Mouse (Mus musculus): ENCODE measurements around the gene Acin1. TPM values are rescaled to one million over a fixed set of nuclear protein-coding genes. Genes with fewer than 3 reads are reported as not detected.
A peak's percentile ranks its signal among the peaks of the same experiment; 100 is the strongest.

The Acin1 gene
- polyA plus RNA-seq, 1 experiment = 107 TPM

DNA sequence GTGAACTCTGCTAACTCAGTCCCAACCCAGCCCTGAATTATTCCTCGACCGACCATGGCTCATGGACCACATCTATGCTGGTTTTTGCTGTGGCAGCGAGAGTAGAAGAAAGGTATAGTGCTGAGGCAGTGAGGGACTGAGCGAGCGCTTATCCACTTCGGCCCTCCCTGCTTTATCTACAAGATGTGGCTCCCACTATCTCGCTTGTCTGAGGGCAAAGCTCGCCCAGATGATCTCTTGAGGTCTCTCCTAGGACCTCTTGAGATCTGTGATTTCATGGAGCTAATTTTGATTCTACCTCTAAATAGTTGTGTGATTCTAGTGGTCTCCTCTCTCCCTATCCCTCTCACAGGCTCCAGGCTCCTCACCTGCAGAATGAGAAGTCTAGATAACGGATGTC is 22.3 kb upstream of the Acin1 start:
- Histone ChIP-seq H3K36me3 (ENCODE audit: control insufficient read depth, insufficient read depth) (no peaks in the 10 kb centered on the region), H3K79me2 (ENCODE audit: control insufficient read depth, insufficient read depth) (no peaks in the 10 kb centered on the region), H3K4me3 (ENCODE audit: insufficient read depth, poor library complexity, severe bottlenecking) (no peak overlapping the region), H3ac (ENCODE audit: control insufficient read depth, insufficient read length, low read depth) (no peak overlapping the region), H3K27me3 (ENCODE audit: control insufficient read depth, insufficient read depth, insufficient read length) (peaks cover 67% of the 10 kb centered on the region), H3K79me3 (ENCODE audit: low read depth) (no peaks in the 10 kb centered on the region)
- no peak for TF ChIP-seq MAX (IDR thresholded peaks at IDR 0.05)
- TF ChIP-seq CTCF (IDR thresholded peaks at IDR 0.05; ENCODE audit: control insufficient read depth, insufficient read depth, insufficient read length) = no peak
- no peak for TF ChIP-seq USF1 (IDR thresholded peaks at IDR 0.05; ENCODE audit: low read depth)
- TF ChIP-seq FOSL1 (IDR thresholded peaks at IDR 0.05; ENCODE audit: insufficient read depth, low read length, poor library complexity, severe bottlenecking) = no peak
- no peak for TF ChIP-seq CEBPB (IDR thresholded peaks at IDR 0.05; ENCODE audit: low read depth)
- no peak for TF ChIP-seq MYOD1 (IDR thresholded peaks at IDR 0.05; ENCODE audit: control insufficient read depth, insufficient read length, low read depth)
- TF ChIP-seq MYOG (IDR thresholded peaks at IDR 0.05; ENCODE audit: control insufficient read depth, extremely low read depth, insufficient read length) = no peak

DNA sequence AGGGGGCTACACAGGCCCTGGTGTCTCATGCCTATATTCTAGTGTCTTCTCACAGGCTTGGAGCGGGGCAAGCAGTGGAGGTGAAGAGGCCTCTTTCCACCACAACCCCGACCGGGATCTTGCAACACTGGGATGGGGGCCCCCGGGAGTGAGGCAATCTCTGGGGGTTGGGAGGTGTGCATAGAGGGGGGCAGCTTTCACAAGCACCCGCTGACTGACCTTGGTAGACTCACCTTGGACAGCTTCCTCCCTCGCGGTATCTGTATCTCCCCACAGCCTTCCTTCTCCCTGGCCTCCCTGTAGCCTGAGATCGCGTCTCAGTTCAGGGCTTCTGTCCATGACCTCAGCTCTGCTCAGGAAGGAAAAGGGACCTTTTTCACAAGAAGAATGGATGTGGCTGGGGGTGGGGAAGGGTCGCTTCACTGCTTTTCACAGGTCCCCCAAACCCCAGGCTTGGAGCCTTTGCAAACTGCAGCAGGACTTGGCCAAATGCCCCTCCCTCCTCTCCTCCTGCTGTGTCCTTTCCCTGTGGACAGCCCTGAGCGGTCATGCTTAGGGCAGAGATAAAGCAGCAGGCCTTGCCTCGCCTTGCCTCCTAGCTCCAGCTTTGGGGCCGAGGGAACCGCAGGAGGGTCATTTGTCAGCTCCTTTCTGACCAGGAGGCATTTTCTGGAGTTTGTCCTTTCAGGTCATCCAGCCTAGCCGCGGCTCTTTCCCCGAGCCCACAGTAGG is 20.0 kb upstream of the Acin1 start:
- Histone ChIP-seq H3K4me3 (ENCODE audit: insufficient read depth, poor library complexity, severe bottlenecking) (no peak overlapping the region), H3K27me3 (ENCODE audit: control insufficient read depth, insufficient read depth, insufficient read length) (peaks cover 77% of the 10 kb centered on the region), H3K36me3 (ENCODE audit: control insufficient read depth, insufficient read depth) (no peaks in the 10 kb centered on the region), H3K79me2 (ENCODE audit: control insufficient read depth, insufficient read depth) (no peaks in the 10 kb centered on the region), H3ac (ENCODE audit: control insufficient read depth, insufficient read length, low read depth) (no peak overlapping the region), H3K79me3 (ENCODE audit: low read depth) (no peaks in the 10 kb centered on the region)
- no peak for TF ChIP-seq FOSL1 (IDR thresholded peaks at IDR 0.05; ENCODE audit: insufficient read depth, low read length, poor library complexity, severe bottlenecking)
- TF ChIP-seq USF1 (IDR thresholded peaks at IDR 0.05; ENCODE audit: low read depth) = no peak
- TF ChIP-seq CEBPB (IDR thresholded peaks at IDR 0.05; ENCODE audit: low read depth) = no peak
- no peak for TF ChIP-seq CTCF (IDR thresholded peaks at IDR 0.05; ENCODE audit: control insufficient read depth, insufficient read depth, insufficient read length)
- no peak for TF ChIP-seq MYOD1 (IDR thresholded peaks at IDR 0.05; ENCODE audit: control insufficient read depth, insufficient read length, low read depth)
- TF ChIP-seq MYOG (IDR thresholded peaks at IDR 0.05; ENCODE audit: control insufficient read depth, extremely low read depth, insufficient read length) = no peak
- TF ChIP-seq MAX (IDR thresholded peaks at IDR 0.05) = no peak

DNA sequence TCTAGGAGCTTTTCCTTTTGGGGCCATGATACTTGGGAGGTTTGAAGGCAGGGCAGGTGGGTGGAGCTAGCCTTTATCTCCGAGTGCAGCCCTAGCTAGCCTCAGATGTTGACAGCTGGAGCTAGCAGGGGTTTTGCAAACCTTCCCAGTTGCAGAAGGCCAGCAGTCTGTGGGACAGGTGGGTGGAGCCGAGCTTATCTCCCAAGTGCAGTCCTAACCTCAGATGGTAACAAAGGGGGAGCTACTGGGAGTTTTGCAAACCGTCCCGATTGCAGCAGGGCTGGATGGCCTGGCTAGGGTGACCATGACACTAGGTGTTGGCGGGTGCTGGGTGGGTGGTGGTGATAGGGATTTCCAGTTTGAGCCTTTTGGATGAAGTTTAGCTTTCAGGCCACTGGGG is 19.1 kb upstream of the Acin1 start:
- peaks cover 68% of the 10 kb centered on the region for H3K27me3 ChIP-seq (ENCODE audit: control insufficient read depth, insufficient read depth, insufficient read length)
- no peaks in the 10 kb centered on the region for H3K36me3 ChIP-seq (ENCODE audit: control insufficient read depth, insufficient read depth)
- H3K79me2 ChIP-seq (ENCODE audit: control insufficient read depth, insufficient read depth) = no peaks in the 10 kb centered on the region
- no peaks in the 10 kb centered on the region for H3K79me3 ChIP-seq (ENCODE audit: low read depth)
- H3ac ChIP-seq (ENCODE audit: control insufficient read depth, insufficient read length, low read depth) = no peak overlapping the region
- H3K4me3 ChIP-seq (ENCODE audit: insufficient read depth, poor library complexity, severe bottlenecking) = no peak overlapping the region
- no peak for TF ChIP-seq MYOG (IDR thresholded peaks at IDR 0.05; ENCODE audit: control insufficient read depth, extremely low read depth, insufficient read length)
- TF ChIP-seq USF1 (IDR thresholded peaks at IDR 0.05; ENCODE audit: low read depth) = no peak
- no peak for TF ChIP-seq MYOD1 (IDR thresholded peaks at IDR 0.05; ENCODE audit: control insufficient read depth, insufficient read length, low read depth)
- TF ChIP-seq MAX (IDR thresholded peaks at IDR 0.05) = no peak
- TF ChIP-seq CEBPB (IDR thresholded peaks at IDR 0.05; ENCODE audit: low read depth) = no peak
- TF ChIP-seq CTCF (IDR thresholded peaks at IDR 0.05; ENCODE audit: control insufficient read depth, insufficient read depth, insufficient read length) = no peak
- TF ChIP-seq FOSL1 (IDR thresholded peaks at IDR 0.05; ENCODE audit: insufficient read depth, low read length, poor library complexity, severe bottlenecking) = no peak

DNA sequence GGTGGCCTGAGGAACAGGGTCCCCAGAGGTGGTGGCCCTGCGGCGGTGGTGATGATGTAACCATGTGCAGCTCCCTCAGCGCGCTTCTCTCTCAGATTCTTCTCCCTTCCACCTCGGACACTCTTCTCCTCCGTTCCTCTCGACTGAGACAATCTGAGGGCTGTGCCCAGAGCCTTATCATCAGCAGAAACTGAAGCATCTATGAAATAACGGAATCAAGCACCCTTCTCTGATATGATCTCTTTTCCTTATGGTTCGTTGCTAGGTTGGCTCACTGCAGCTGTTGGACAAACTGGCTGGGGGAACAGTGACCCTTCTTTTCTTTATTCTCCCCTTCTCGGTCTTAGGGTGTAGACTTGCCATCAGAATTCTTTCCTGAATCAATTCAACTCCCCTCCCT is 16.5 kb upstream of the Acin1 start:
- Histone ChIP-seq H3K79me3 (ENCODE audit: low read depth) (no peaks in the 10 kb centered on the region), H3K79me2 (ENCODE audit: control insufficient read depth, insufficient read depth) (no peaks in the 10 kb centered on the region), H3K4me3 (ENCODE audit: insufficient read depth, poor library complexity, severe bottlenecking) (no peak overlapping the region), H3ac (ENCODE audit: control insufficient read depth, insufficient read length, low read depth) (no peak overlapping the region), H3K27me3 (ENCODE audit: control insufficient read depth, insufficient read depth, insufficient read length) (peaks cover 42% of the 10 kb centered on the region), H3K36me3 (ENCODE audit: control insufficient read depth, insufficient read depth) (no peaks in the 10 kb centered on the region)
- TF ChIP-seq CTCF (IDR thresholded peaks at IDR 0.05; ENCODE audit: control insufficient read depth, insufficient read depth, insufficient read length) = no peak
- no peak for TF ChIP-seq USF1 (IDR thresholded peaks at IDR 0.05; ENCODE audit: low read depth)
- no peak for TF ChIP-seq FOSL1 (IDR thresholded peaks at IDR 0.05; ENCODE audit: insufficient read depth, low read length, poor library complexity, severe bottlenecking)
- TF ChIP-seq MYOD1 (IDR thresholded peaks at IDR 0.05; ENCODE audit: control insufficient read depth, insufficient read length, low read depth) = no peak
- no peak for TF ChIP-seq MAX (IDR thresholded peaks at IDR 0.05)
- TF ChIP-seq CEBPB (IDR thresholded peaks at IDR 0.05; ENCODE audit: low read depth) = no peak
- TF ChIP-seq MYOG (IDR thresholded peaks at IDR 0.05; ENCODE audit: control insufficient read depth, extremely low read depth, insufficient read length) = no peak

DNA sequence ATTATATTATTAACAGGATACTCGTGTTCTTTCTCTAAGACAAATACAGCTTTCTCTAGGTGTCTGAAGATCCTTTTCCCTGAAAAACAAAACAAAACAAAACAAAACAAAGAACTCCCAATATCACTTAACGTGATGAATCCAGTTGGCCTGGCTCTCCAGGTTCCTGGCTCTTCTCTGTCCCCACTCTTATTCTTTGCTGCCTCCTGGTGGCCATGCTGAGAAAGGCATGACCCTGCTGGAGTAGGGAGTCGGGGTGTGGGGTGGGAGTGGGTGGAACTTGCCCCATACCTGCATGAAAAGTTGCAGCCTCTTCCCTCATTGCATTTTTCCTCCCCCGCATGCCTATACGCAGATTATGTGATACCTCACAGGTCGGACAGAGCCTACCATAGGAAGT is 14.6 kb upstream of the Acin1 start:
- TF ChIP-seq USF1 (IDR thresholded peaks at IDR 0.05; ENCODE audit: low read depth) = no peak
- TF ChIP-seq CTCF (IDR thresholded peaks at IDR 0.05; ENCODE audit: control insufficient read depth, insufficient read depth, insufficient read length) = peak; percentile 78
- Histone ChIP-seq H3K4me3 (ENCODE audit: insufficient read depth, poor library complexity, severe bottlenecking) (no peak overlapping the region), H3K36me3 (ENCODE audit: control insufficient read depth, insufficient read depth) (no peaks in the 10 kb centered on the region), H3K79me3 (ENCODE audit: low read depth) (no peaks in the 10 kb centered on the region), H3K27me3 (ENCODE audit: control insufficient read depth, insufficient read depth, insufficient read length) (peaks cover 24% of the 10 kb centered on the region), H3ac (ENCODE audit: control insufficient read depth, insufficient read length, low read depth) (no peak overlapping the region), H3K79me2 (ENCODE audit: control insufficient read depth, insufficient read depth) (no peaks in the 10 kb centered on the region)

DNA sequence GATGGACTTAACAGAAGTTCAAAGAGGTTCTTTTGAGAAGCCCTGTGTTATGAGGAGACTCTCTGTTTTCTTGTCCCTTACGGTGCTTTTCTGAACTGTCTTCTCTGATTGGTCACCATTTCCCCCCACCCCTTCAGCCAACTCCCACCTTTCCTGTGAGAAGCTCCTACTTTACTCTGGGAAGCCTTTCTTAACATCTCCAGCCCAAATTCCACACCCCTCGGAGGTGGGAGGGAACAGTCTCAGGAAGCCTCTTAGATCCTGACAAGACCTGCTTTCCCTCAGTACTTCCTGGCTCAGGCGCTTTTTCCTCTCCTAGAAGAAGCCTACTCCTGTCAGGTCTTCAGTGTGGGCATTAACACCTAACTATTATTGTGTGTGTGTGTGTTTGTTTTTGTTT is 12.9 kb upstream of the Acin1 start:
- no peaks in the 10 kb centered on the region for H3K36me3 ChIP-seq (ENCODE audit: control insufficient read depth, insufficient read depth)
- no peak overlapping the region for H3ac ChIP-seq (ENCODE audit: control insufficient read depth, insufficient read length, low read depth)
- H3K4me3 ChIP-seq (ENCODE audit: insufficient read depth, poor library complexity, severe bottlenecking) = no peak overlapping the region
- TF ChIP-seq FOSL1 (IDR thresholded peaks at IDR 0.05; ENCODE audit: insufficient read depth, low read length, poor library complexity, severe bottlenecking) = no peak
- TF ChIP-seq MYOD1 (IDR thresholded peaks at IDR 0.05; ENCODE audit: control insufficient read depth, insufficient read length, low read depth) = no peak
- TF ChIP-seq USF1 (IDR thresholded peaks at IDR 0.05; ENCODE audit: low read depth) = no peak
- TF ChIP-seq CTCF (IDR thresholded peaks at IDR 0.05; ENCODE audit: control insufficient read depth, insufficient read depth, insufficient read length) = no peak
- TF ChIP-seq MYOG (IDR thresholded peaks at IDR 0.05; ENCODE audit: control insufficient read depth, extremely low read depth, insufficient read length) = no peak
- no peak for TF ChIP-seq MAX (IDR thresholded peaks at IDR 0.05)
- no peak for TF ChIP-seq CEBPB (IDR thresholded peaks at IDR 0.05; ENCODE audit: low read depth)
- no peaks in the 10 kb centered on the region for H3K79me2 ChIP-seq (ENCODE audit: control insufficient read depth, insufficient read depth)
- H3K79me3 ChIP-seq (ENCODE audit: low read depth) = no peaks in the 10 kb centered on the region
- peaks cover 20% of the 10 kb centered on the region for H3K27me3 ChIP-seq (ENCODE audit: control insufficient read depth, insufficient read depth, insufficient read length)

Data from C2C12 (cell line).